Mouse (Mus musculus): ENCODE data around the gene Tgm7.

Gene Tgm7

DNA sequence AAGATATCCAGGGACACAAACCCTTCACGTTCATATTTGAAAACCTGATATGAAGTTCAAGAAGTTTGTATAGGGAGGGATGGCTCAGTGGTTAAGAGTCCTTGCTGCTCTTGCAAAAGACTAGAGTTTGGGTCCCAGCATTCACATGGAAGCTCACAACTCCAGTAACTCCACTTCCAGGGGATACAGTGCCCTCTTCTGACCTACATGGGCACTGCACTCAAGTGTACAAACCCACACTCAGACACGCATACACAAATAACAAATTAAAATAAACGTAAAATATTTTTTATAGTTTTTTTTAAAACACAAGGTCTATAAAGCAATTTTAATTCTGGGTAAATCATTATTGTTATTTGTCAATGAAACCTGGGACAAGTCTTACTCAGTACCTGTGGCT lies 21.1 kb downstream of the Tgm7 start:
- H3K36me3 ChIP-seq (ENCODE audit: insufficient read depth, low read length) = no peaks in the 10 kb centered on the region
- H3K4me3 ChIP-seq (replicated peaks; ENCODE audit: low read length) = no peak overlapping the region
- H3K4me1 ChIP-seq (replicated peaks; ENCODE audit: low read depth, low read length) = no peaks in the 10 kb centered on the region
- TF ChIP-seq CTCF (conservative IDR thresholded peaks at IDR 0.05; ENCODE audit: low read length) = peak; percentile 62
- TF ChIP-seq POU5F1 (IDR thresholded peaks at IDR 0.05; ENCODE audit: borderline replicate concordance, low read length) = no peak
- H3K9me3 ChIP-seq (ENCODE audit: low read length) = no peaks in the 10 kb centered on the region
- H3K27me3 ChIP-seq (ENCODE audit: insufficient read depth, low read length) = no peaks in the 10 kb centered on the region

DNA sequence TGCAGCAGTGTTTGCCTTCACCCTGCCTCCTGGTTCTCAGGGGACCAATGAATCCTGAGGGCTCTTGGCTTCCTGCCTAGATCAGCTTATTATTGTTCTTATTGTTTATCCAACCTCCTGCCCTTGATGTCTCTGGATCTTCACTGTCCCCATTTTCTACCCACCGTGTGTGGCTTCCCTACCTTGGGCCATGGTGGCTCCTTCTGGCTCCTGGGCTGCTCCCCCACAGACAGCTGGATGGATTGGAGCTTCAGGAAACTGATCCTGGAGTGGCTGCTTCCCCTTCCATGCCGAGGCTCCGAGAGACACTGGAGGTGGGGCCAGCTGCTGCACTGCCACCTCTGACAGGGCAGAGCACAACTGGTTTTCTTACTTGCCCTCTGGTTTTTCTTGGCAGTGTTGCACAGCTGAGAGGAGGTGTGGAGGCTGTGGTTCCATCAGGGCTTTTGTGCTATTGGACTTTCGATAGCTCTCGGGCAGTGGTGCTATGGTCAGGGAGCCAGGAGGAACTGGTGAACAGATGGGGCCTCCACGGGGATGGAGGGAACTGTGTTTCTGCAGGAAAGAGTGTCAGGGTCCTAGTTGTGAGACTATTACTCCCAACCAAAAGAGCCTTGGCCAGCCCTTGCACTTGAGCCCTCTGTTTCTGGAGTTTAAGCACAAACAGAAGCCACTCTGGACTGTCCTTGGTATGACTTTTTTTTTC lies 24.0 kb downstream of the Tgm7 start, which contains the start of gene Tgm5:
TSS of gene Tgm5 (minus strand) at position 362 of the 706 bp plus-strand sequence.
- TF ChIP-seq CTCF (conservative IDR thresholded peaks at IDR 0.05; ENCODE audit: low read length) = no peak
- no peak for TF ChIP-seq POU5F1 (IDR thresholded peaks at IDR 0.05; ENCODE audit: borderline replicate concordance, low read length)
- no peak for TF ChIP-seq NANOG (IDR thresholded peaks at IDR 0.05; ENCODE audit: borderline replicate concordance, low read length)
- H3K4me1 ChIP-seq (replicated peaks; ENCODE audit: low read depth, low read length) = no peaks in the 10 kb centered on the region
- no peak within 1 kb of the TSS for H3K4me3 ChIP-seq (replicated peaks; ENCODE audit: low read length)
- no peaks in the 10 kb centered on the region for H3K36me3 ChIP-seq (ENCODE audit: insufficient read depth, low read length)
- H3K9me3 ChIP-seq (ENCODE audit: low read length) = no peaks in the 10 kb centered on the region
- no peaks in the 10 kb centered on the region for H3K27me3 ChIP-seq (ENCODE audit: insufficient read depth, low read length)

DNA sequence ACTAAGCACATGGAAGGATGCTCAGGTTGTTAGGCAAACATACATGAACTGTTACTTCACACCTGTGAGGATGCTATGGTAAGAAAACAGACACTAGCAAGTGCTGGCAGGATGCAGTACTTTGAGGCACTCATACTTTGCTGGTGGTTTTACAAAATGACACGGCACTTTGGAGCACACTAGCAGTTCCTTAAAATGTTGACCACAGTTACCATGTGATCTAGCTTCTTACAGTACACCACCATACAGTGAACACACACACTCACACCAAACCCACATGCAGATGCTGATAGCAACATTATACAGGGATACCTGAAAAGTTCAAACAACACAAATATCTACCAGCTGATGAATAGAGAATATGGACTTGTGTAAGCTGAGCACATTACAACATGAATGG lies 27.0 kb downstream of the Tgm7 start:
- TF ChIP-seq NANOG (IDR thresholded peaks at IDR 0.05; ENCODE audit: borderline replicate concordance, low read length) (no peak), POU5F1 (IDR thresholded peaks at IDR 0.05; ENCODE audit: borderline replicate concordance, low read length) (no peak), CTCF (conservative IDR thresholded peaks at IDR 0.05; ENCODE audit: low read length) (no peak)
- Histone ChIP-seq H3K4me3 (replicated peaks; ENCODE audit: low read length) (no peak overlapping the region), H3K27me3 (ENCODE audit: insufficient read depth, low read length) (no peaks in the 10 kb centered on the region), H3K4me1 (replicated peaks; ENCODE audit: low read depth, low read length) (no peaks in the 10 kb centered on the region), H3K9me3 (ENCODE audit: low read length) (no peaks in the 10 kb centered on the region), H3K36me3 (ENCODE audit: insufficient read depth, low read length) (no peaks in the 10 kb centered on the region)

DNA sequence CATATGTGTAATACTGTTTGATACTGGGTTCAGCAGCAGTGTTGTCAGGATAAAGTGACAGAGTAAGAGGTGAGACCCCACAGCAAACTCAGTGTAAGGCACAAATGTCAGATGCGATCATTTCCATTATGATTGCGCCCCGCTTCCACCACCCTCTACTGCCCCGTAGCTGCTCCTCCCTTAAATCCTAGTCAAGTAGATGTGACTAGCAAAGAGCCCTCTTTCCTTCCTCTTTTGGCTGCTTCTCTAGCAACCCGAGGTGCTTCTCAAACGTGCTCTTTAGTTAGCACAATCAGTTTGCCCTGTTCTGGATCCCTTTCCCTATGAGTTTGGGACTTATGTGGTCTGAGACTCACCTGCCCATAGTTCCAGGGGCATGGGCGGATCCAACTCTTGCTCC lies 34.8 kb downstream of the Tgm7 start:
- no peak for TF ChIP-seq NANOG (IDR thresholded peaks at IDR 0.05; ENCODE audit: borderline replicate concordance, low read length)
- no peak for TF ChIP-seq CTCF (conservative IDR thresholded peaks at IDR 0.05; ENCODE audit: low read length)
- no peak for TF ChIP-seq POU5F1 (IDR thresholded peaks at IDR 0.05; ENCODE audit: borderline replicate concordance, low read length)
- Histone ChIP-seq H3K4me1 (replicated peaks; ENCODE audit: low read depth, low read length) (peaks cover 8% of the 10 kb centered on the region), H3K9me3 (ENCODE audit: low read length) (no peaks in the 10 kb centered on the region), H3K27me3 (ENCODE audit: insufficient read depth, low read length) (no peaks in the 10 kb centered on the region), H3K36me3 (ENCODE audit: insufficient read depth, low read length) (no peaks in the 10 kb centered on the region), H3K4me3 (replicated peaks; ENCODE audit: low read length) (no peak overlapping the region)

DNA sequence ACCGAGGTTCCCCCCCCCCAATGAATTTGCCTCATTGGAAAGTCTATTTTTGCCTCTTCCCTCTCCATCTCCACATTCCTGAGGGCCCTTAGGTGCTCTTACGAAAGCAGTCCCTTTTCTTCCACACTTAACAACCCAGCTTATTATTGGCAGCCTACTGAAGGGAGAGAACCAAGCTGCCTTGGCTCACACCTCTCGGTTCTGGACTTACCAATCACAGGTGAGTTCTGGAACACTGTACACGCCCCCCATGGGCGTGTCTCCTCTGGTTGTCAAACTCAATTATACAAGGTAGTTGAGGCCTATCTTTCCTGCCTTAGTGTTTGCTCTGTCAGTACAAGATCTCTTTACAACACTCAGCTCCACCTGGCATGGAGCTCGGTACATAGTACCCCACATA lies 37.7 kb downstream of the Tgm7 start:
- no peak for TF ChIP-seq NANOG (IDR thresholded peaks at IDR 0.05; ENCODE audit: borderline replicate concordance, low read length)
- no peak for TF ChIP-seq POU5F1 (IDR thresholded peaks at IDR 0.05; ENCODE audit: borderline replicate concordance, low read length)
- TF ChIP-seq CTCF (conservative IDR thresholded peaks at IDR 0.05; ENCODE audit: low read length) = no peak
- Histone ChIP-seq H3K36me3 (ENCODE audit: insufficient read depth, low read length) (no peaks in the 10 kb centered on the region), H3K27me3 (ENCODE audit: insufficient read depth, low read length) (no peaks in the 10 kb centered on the region), H3K4me1 (replicated peaks; ENCODE audit: low read depth, low read length) (peaks cover 8% of the 10 kb centered on the region), H3K4me3 (replicated peaks; ENCODE audit: low read length) (no peak overlapping the region), H3K9me3 (ENCODE audit: low read length) (no peaks in the 10 kb centered on the region)

DNA sequence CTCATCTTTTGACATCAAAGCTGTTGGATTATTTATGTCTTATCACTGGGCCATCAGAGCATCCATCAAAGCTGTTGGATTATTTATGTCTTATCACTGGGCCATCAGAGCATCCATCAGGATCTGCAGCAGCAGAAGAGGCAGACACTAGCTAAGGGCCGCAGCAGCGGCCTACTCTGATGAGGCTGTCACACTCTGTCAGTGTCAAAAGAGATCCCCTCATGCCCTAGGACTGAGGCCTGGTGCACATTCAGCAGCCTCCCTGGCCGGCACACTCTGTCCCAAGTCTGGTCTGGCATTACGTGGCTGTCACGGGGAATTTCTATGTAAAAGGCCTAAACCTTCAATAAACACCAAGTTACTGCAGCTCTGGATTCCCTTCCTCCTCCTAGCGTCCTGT lies 40.1 kb downstream of the Tgm7 start:
- no peaks in the 10 kb centered on the region for H3K36me3 ChIP-seq (ENCODE audit: insufficient read depth, low read length)
- no peak overlapping the region for H3K4me3 ChIP-seq (replicated peaks; ENCODE audit: low read length)
- peaks cover 8% of the 10 kb centered on the region for H3K4me1 ChIP-seq (replicated peaks; ENCODE audit: low read depth, low read length)
- TF ChIP-seq NANOG (IDR thresholded peaks at IDR 0.05; ENCODE audit: borderline replicate concordance, low read length) = no peak
- no peak for TF ChIP-seq POU5F1 (IDR thresholded peaks at IDR 0.05; ENCODE audit: borderline replicate concordance, low read length)
- TF ChIP-seq CTCF (conservative IDR thresholded peaks at IDR 0.05; ENCODE audit: low read length) = no peak
- no peaks in the 10 kb centered on the region for H3K9me3 ChIP-seq (ENCODE audit: low read length)
- no peaks in the 10 kb centered on the region for H3K27me3 ChIP-seq (ENCODE audit: insufficient read depth, low read length)

DNA sequence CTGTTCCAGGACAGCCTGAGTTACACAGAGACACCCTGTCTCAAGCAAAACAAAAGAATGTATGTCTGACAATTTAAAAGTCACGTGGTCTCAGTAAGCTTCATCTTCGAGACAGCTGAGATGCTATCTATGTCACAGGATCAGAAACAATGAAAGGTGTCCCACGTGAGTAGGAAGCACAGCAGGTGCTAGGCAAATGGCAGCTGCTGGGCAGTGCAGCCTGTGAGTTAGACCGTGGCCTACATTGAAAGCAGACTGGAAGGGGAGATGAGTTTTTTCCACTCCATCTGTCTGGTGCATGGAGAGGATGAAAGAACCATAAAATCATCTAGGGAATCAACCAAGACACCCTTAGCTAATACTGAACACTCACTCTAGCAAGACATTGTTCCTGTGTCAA lies 42.5 kb downstream of the Tgm7 start:
- no peaks in the 10 kb centered on the region for H3K27me3 ChIP-seq (ENCODE audit: insufficient read depth, low read length)
- TF ChIP-seq POU5F1 (IDR thresholded peaks at IDR 0.05; ENCODE audit: borderline replicate concordance, low read length) (no peak), CTCF (conservative IDR thresholded peaks at IDR 0.05; ENCODE audit: low read length) (no peak), NANOG (IDR thresholded peaks at IDR 0.05; ENCODE audit: borderline replicate concordance, low read length) (no peak)
- H3K4me1 ChIP-seq (replicated peaks; ENCODE audit: low read depth, low read length) = no peaks in the 10 kb centered on the region

DNA sequence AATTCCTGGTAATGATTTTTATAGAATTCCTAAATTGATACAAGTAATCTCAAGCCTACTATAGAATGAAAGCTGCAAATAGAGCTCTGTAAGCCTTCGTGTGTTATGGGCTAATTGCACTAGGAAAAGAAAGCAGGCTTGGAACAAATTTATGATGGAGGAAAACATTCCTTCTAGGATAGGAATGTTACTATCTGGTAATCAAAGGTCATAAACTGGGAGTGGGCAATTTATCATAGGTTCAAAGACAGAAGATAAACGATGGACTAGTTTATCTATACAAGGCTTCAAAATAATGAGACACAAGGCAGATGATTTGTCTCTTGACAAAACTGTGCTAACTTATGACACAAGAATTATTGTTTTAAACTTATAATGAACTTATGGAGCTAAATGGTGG lies 48.3 kb downstream of the Tgm7 start:
- Histone ChIP-seq H3K9me3 (ENCODE audit: low read length) (no peaks in the 10 kb centered on the region), H3K27me3 (ENCODE audit: insufficient read depth, low read length) (no peaks in the 10 kb centered on the region), H3K36me3 (ENCODE audit: insufficient read depth, low read length) (no peaks in the 10 kb centered on the region), H3K4me1 (replicated peaks; ENCODE audit: low read depth, low read length) (no peaks in the 10 kb centered on the region), H3K4me3 (replicated peaks; ENCODE audit: low read length) (no peak overlapping the region)
- TF ChIP-seq NANOG (IDR thresholded peaks at IDR 0.05; ENCODE audit: borderline replicate concordance, low read length) (no peak), CTCF (conservative IDR thresholded peaks at IDR 0.05; ENCODE audit: low read length) (no peak), POU5F1 (IDR thresholded peaks at IDR 0.05; ENCODE audit: borderline replicate concordance, low read length) (no peak)

More for the DNA sequence above, 42.5 kb downstream of the Tgm7 start:
- Histone ChIP-seq H3K9me3 (ENCODE audit: low read length) (no peaks in the 10 kb centered on the region), H3K36me3 (ENCODE audit: insufficient read depth, low read length) (no peaks in the 10 kb centered on the region), H3K4me3 (replicated peaks; ENCODE audit: low read length) (no peak overlapping the region)

DNA sequence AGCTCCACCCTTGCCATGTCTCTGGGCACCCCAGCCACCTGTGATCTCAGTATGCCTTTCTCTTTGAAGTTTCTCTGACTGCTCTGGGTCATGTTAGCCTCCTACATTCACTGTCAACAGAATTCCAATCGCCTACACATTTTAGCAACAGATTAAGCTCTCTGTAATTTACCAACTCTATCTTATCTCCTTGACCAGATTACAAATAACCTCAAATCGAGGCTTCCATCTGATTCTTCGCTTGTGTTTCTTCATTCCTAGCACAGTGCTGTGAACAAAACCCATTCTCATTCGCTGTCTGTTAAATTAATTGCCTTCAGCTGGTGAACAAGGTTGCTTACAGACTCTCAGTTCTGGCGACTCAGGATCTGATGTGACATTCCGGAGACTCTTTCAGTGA lies 51.6 kb downstream of the Tgm7 start:
- no peaks in the 10 kb centered on the region for H3K4me1 ChIP-seq (replicated peaks; ENCODE audit: low read depth, low read length)
- H3K9me3 ChIP-seq (ENCODE audit: low read length) = no peaks in the 10 kb centered on the region
- no peak overlapping the region for H3K4me3 ChIP-seq (replicated peaks; ENCODE audit: low read length)
- H3K36me3 ChIP-seq (ENCODE audit: insufficient read depth, low read length) = no peaks in the 10 kb centered on the region
- no peak for TF ChIP-seq CTCF (conservative IDR thresholded peaks at IDR 0.05; ENCODE audit: low read length)
- no peak for TF ChIP-seq POU5F1 (IDR thresholded peaks at IDR 0.05; ENCODE audit: borderline replicate concordance, low read length)
- TF ChIP-seq NANOG (IDR thresholded peaks at IDR 0.05; ENCODE audit: borderline replicate concordance, low read length) = no peak
- H3K27me3 ChIP-seq (ENCODE audit: insufficient read depth, low read length) = no peaks in the 10 kb centered on the region
